Mouse (Mus musculus): ENCODE measurements at regions not wholly inside any gene's neighbourhood (a gene's known extent, or its start where the extent isn't known, plus 50 kb on each side); places are given as distances from the start of the nearest gene placed in this dataset.

GRCm38 (mm10) chr2:166403319-166403718 is 247.9 kb upstream of the Sulf2 start:
- no peak for DNase-seq (ENCODE audit: low spot score)

- DNase-seq (ENCODE audit: low spot score), result no peak
Observed at GRCm38 (mm10) chr2:166401860-166402259, 246.4 kb upstream of the Sulf2 start.

GRCm38 (mm10) chr2:166400304-166400703 is 244.8 kb upstream of the Sulf2 start:
- DNase-seq (ENCODE audit: low spot score), result no peak

- DNase-seq (ENCODE audit: low spot score), result no peak
Observed at GRCm38 (mm10) chr2:166399140-166399830, 243.8 kb upstream of the Sulf2 start.

GRCm38 (mm10) chr2:166398774-166399139 is 243.3 kb upstream of the Sulf2 start:
- no peak for DNase-seq (ENCODE audit: low spot score)

- DNase-seq (ENCODE audit: low spot score), result no peak
Observed at GRCm38 (mm10) chr2:166398156-166398555, 242.7 kb upstream of the Sulf2 start.

GRCm38 (mm10) chr2:166394666-166395065 is 239.2 kb upstream of the Sulf2 start:
- no peak for DNase-seq (ENCODE audit: low spot score)

GRCm38 (mm10) chr2:166391176-166391575 is 235.7 kb upstream of the Sulf2 start:
- no peak for DNase-seq (ENCODE audit: low spot score)

GRCm38 (mm10) chr2:166388050-166388449 is 232.6 kb upstream of the Sulf2 start:
- no peak for DNase-seq (ENCODE audit: low spot score)

GRCm38 (mm10) chr2:166386817-166387216 is 231.4 kb upstream of the Sulf2 start:
- DNase-seq (ENCODE audit: low spot score), result no peak

GRCm38 (mm10) chr2:166384583-166384982 is 229.1 kb upstream of the Sulf2 start:
- no peak for DNase-seq (ENCODE audit: low spot score)

GRCm38 (mm10) chr2:166383356-166383755 is 227.9 kb upstream of the Sulf2 start:
- no peak for DNase-seq (ENCODE audit: low spot score)

GRCm38 (mm10) chr2:166382180-166382579 is 226.7 kb upstream of the Sulf2 start:
- DNase-seq (ENCODE audit: low spot score), result no peak

- DNase-seq (ENCODE audit: low spot score), result no peak
Observed at GRCm38 (mm10) chr2:166380854-166381253, 225.4 kb upstream of the Sulf2 start.

GRCm38 (mm10) chr2:166378325-166378724 is 222.9 kb upstream of the Sulf2 start:
- DNase-seq (ENCODE audit: low spot score), result no peak

- DNase-seq (ENCODE audit: low spot score), result no peak
Observed at GRCm38 (mm10) chr2:166377329-166377728, 221.9 kb upstream of the Sulf2 start.

- DNase-seq (ENCODE audit: low spot score), result no peak
Observed at GRCm38 (mm10) chr2:166375639-166376038, 220.2 kb upstream of the Sulf2 start.

- no peak for DNase-seq (ENCODE audit: low spot score)
Observed at GRCm38 (mm10) chr2:166370776-166371175, 215.3 kb upstream of the Sulf2 start.

GRCm38 (mm10) chr2:166361645-166362044 is 206.2 kb upstream of the Sulf2 start:
- no peak for DNase-seq (ENCODE audit: low spot score)

GRCm38 (mm10) chr2:166360786-166361185 is 205.3 kb upstream of the Sulf2 start:
- DNase-seq (ENCODE audit: low spot score), result peak; percentile 63

- DNase-seq (ENCODE audit: low spot score), result no peak
Observed at GRCm38 (mm10) chr2:166359995-166360394, 204.5 kb upstream of the Sulf2 start.

GRCm38 (mm10) chr2:166357824-166358223 is 202.4 kb upstream of the Sulf2 start:
- DNase-seq (ENCODE audit: low spot score), result peak; percentile 16

- DNase-seq (ENCODE audit: low spot score), result no peak
Observed at GRCm38 (mm10) chr2:166355944-166356343, 200.5 kb upstream of the Sulf2 start.

GRCm38 (mm10) chr2:166355446-166355845 is 200.0 kb upstream of the Sulf2 start:
- DNase-seq (ENCODE audit: low spot score), result no peak
